24 mouse cellular contexts compared by ENCODE assay signal in the genomic region with DNA sequence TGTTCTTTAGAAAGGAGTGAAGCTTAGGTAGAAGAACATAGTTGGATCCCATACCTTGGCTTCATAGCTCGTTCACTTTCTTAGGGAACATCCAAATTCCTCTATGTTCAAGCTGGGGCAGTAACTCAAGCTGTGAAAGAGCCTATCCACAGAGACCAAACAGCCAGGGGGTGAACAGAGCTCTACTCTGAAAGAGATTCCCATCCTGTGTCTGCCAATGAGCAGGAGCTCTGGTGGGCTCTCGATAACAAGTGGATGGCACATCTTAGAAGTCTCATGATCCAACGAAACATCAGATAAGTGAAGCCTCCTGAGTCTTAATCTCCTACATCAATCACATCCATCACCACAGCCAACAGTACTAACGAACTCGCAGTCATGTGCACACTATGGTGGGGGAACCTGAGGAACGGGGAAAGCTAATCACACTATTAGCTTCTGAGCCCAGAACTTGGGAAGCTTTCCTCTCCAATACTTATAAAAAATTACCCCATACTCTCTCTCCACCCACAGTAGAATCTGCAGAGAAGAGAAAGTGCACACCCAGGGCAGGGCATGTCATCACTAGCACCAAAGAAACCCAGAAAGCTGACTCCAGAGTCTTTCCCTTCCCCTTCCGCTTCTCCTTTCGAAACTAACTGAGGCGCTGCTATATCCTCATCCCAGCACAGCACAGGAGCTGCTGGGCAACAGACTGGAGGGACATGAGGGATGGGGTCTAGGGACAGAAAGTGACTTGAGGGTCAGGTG. TPM values are rescaled to one million over a fixed set of nuclear protein-coding genes. Genes with fewer than 3 reads are reported as not detected.
A peak's percentile ranks its signal among the peaks of the same experiment; 100 is the strongest.
DNase-seq lines count a peak whose midpoint lies in the region; ATAC-seq and TF ChIP-seq lines count a peak whose summit lies in the region.
"Had no signal": no experiment of that assay in that cellular context is flagged by ENCODE, and none has a peak within 500 bp of the region (broad histone marks: within the 10 kb centered on the region; RNA-seq: fewer than 3 reads in every experiment).

No protein-coding gene starts in this region.

- 0 out of 2 replicates have a peak overlapping the region, but pooled peaks have one; percentile 26 for H3K9ac ChIP-seq in liver, postnatal 0 days (replicated peaks)
- H3K9ac ChIP-seq: forebrain, embryonic 13.5 days; heart, embryonic 15.5 days; hindbrain, embryonic 15.5 days; limb, embryonic 12.5 days; lung, embryonic 14.5 days; stomach, embryonic 15.5 days had no signal

- peaks cover 74% of the 10 kb centered on the region for H3K36me3 ChIP-seq in G1E (replicated peaks)
- peaks cover 58% of the 10 kb centered on the region for H3K36me3 ChIP-seq in liver, postnatal 0 days (replicated peaks; ENCODE audit: insufficient read depth, low read length)

- no peak for TF ChIP-seq EP300 in liver, postnatal 0 days (IDR thresholded peaks at IDR 0.05; ENCODE audit: low read depth)

- H3K27me3 ChIP-seq in G1E (ENCODE audit: insufficient read depth, low read length), result no peaks in the 10 kb centered on the region
- H3K27me3 ChIP-seq in liver, postnatal 0 days (ENCODE audit: insufficient read depth, low read length), result no peaks in the 10 kb centered on the region
- H3K27me3 ChIP-seq: forebrain, embryonic 13.5 days; heart, embryonic 15.5 days; hindbrain, embryonic 15.5 days; limb, embryonic 12.5 days; stomach, embryonic 15.5 days had no signal

- intact Hi-C loops in gastrocnemius, adult 2 months (cut with DNase I), result loop anchor here (5.0 kb wide), 1 partner anchor 61 kb away; a partner anchor contains a TSS
- intact Hi-C loops in left cerebral cortex, postnatal 14 days (cut with DNase I), result no loop called here

- no peaks in the 10 kb centered on the region for H3K9me3 ChIP-seq in G1E (replicated peaks)
- H3K9me3 ChIP-seq in liver, postnatal 0 days (ENCODE audit: low read length), result no peaks in the 10 kb centered on the region
- H3K9me3 ChIP-seq: forebrain, embryonic 13.5 days; heart, embryonic 15.5 days; hindbrain, embryonic 15.5 days; limb, embryonic 12.5 days; stomach, embryonic 15.5 days had no signal

- H3K4me2 ChIP-seq in liver, postnatal 0 days (ENCODE audit: low read depth, low read length), result no peak overlapping the region
- H3K4me2 ChIP-seq: forebrain, embryonic 13.5 days; heart, embryonic 15.5 days; hindbrain, embryonic 15.5 days; limb, embryonic 12.5 days; lung, embryonic 14.5 days; midbrain, embryonic 11.5 days; stomach, embryonic 15.5 days had no signal

- peak; percentile 64 for ATAC-seq in G1E (ENCODE audit: extremely low read depth, insufficient number of reproducible peaks, low FRiP score, poor library complexity, severe bottlenecking)
- peak; percentile 13; the same call in 1 of the 2 replicates for ATAC-seq in granulocyte monocyte progenitor cell, adult 5-6 weeks (replicated peaks; ENCODE audit: poor library complexity, severe bottlenecking)
- ATAC-seq in liver, postnatal 0 days, result no peak
- ATAC-seq: forebrain, embryonic 13.5 days had no signal

- H3K4me1 ChIP-seq in G1E (ENCODE audit: insufficient read depth, low read depth, low read length), result peaks cover 74% of the 10 kb centered on the region
- peaks cover 20% of the 10 kb centered on the region for H3K4me1 ChIP-seq in liver, postnatal 0 days (ENCODE audit: insufficient read depth)

- H3K4me3 ChIP-seq in gastrocnemius, adult 2 months, result peak overlapping the region; percentile 31
- peak overlapping the region; percentile 96 for H3K4me3 ChIP-seq in G1E (ENCODE audit: low read depth, low read length)
- H3K4me3 ChIP-seq in liver, postnatal 0 days (ENCODE audit: low read depth, low read length), result no peak overlapping the region
- H3K4me3 ChIP-seq: forebrain, embryonic 13.5 days; heart, adult 2 months; heart, embryonic 15.5 days; hindbrain, embryonic 15.5 days; limb, embryonic 12.5 days; stomach, embryonic 15.5 days had no signal

- TF ChIP-seq CTCF in gastrocnemius, adult 2 months (IDR thresholded peaks at IDR 0.05), result no peak
- no peak for TF ChIP-seq CTCF in G1E (IDR thresholded peaks at IDR 0.05; ENCODE audit: low read depth, low read length)
- no peak for TF ChIP-seq CTCF in liver, postnatal 0 days (IDR thresholded peaks at IDR 0.05; ENCODE audit: low read depth)

- DNase-seq in gastrocnemius, adult 2 months, result no peak
- no peak for DNase-seq in gastrocnemius, postnatal 4 days (ENCODE audit: low spot score in 2 of 2)
- no peak for DNase-seq in G1E (ENCODE audit: low spot score)
- DNase-seq in liver, postnatal 0 days, result no peak
- no peak for DNase-seq in thymus, postnatal 14 days
- DNase-seq in left cerebral cortex, postnatal 14 days (ENCODE audit: low spot score in 2 of 2), result no peak
- DNase-seq: adrenal gland, postnatal 36 days; cerebellum, adult 11-12 months; cerebellum, postnatal 10 days; gastrocnemius, postnatal 10 days; heart, adult 2 months; heart, postnatal 4 days; kidney, adult 2 months; lung, embryonic 14.5 days; lung, postnatal 4 days; thymus, postnatal 36 days had no signal

- 88% methylated on average over 9 of the region's 9 CpGs for WGBS in liver, postnatal 0 days (ENCODE audit: insufficient replicate concordance)

- H3K27ac ChIP-seq in gastrocnemius, adult 2 months, result peak overlapping the region; percentile 81
- H3K27ac ChIP-seq in liver, postnatal 0 days (ENCODE audit: low read depth), result no peak overlapping the region
- H3K27ac ChIP-seq: forebrain, embryonic 13.5 days; heart, adult 2 months; heart, embryonic 15.5 days; hindbrain, embryonic 15.5 days; kidney, postnatal 0 days; limb, embryonic 12.5 days; stomach, embryonic 15.5 days had no signal

RNA-seq across cellular contexts. Expression of a gene that starts 3.3 kb away (rescaled TPM):
- 1 to 10 TPM; 6.2 to 7.1 TPM for total RNA-seq in gastrocnemius, adult 2 months (2021)
- 10 to 100 TPM; 22.8 to 26.7 TPM for total RNA-seq in gastrocnemius, postnatal 4 days (2021)
- total RNA-seq in G1E (2014; fragmentation: Nextera tagmentation) (195 and 204 TPM in 2 replicates), G1E (2017) (227 and 232 TPM in 2 replicates)
- 61.4 and 72.2 TPM in 2 replicates for polyA plus RNA-seq in G1E (2012)
- 24.5 and 27.8 TPM in 2 replicates for total RNA-seq in granulocyte monocyte progenitor cell, adult 5-6 weeks (2014; fragmentation: Nextera tagmentation)
- total RNA-seq in granulocyte monocyte progenitor cell, adult 5-6 weeks (2017), result 6.2 and 7.2 TPM in 2 replicates
- 11.7 and 12.6 TPM in 2 replicates for polyA plus RNA-seq in liver, postnatal 0 days (2015; fragmentation: Nextera tagmentation; extraction: Ambion mirVana)
- total RNA-seq in left cerebral cortex, postnatal 14 days (2021), result 10 to 100 TPM; 14.5 to 17.5 TPM

RNA-seq across cellular contexts. Expression of a gene that starts 23.7 kb away (rescaled TPM):
- 10 to 100 TPM; 35.0 to 37.0 TPM for total RNA-seq in gastrocnemius, adult 2 months (2021)
- 10 to 100 TPM; 81.5 to 83.6 TPM for total RNA-seq in gastrocnemius, postnatal 4 days (2021)
- total RNA-seq in G1E (2014; fragmentation: Nextera tagmentation) (41.1 and 41.2 TPM in 2 replicates), G1E (2017) (16.7 and 19.1 TPM in 2 replicates)
- 31.5 and 35.7 TPM in 2 replicates for polyA plus RNA-seq in G1E (2012)
- 47.5 and 51.8 TPM in 2 replicates for total RNA-seq in granulocyte monocyte progenitor cell, adult 5-6 weeks (2014; fragmentation: Nextera tagmentation)
- 21.1 and 23.2 TPM in 2 replicates for total RNA-seq in granulocyte monocyte progenitor cell, adult 5-6 weeks (2017)
- polyA plus RNA-seq in liver, postnatal 0 days (2015; fragmentation: Nextera tagmentation; extraction: Ambion mirVana), result 5.3 and 6.4 TPM in 2 replicates
- 100 to 1,000 TPM; 136 to 142 TPM for total RNA-seq in left cerebral cortex, postnatal 14 days (2021)

RNA-seq across cellular contexts. Expression of a gene that starts 28.2 kb away (rescaled TPM):
- total RNA-seq in gastrocnemius, adult 2 months (2021), result 100 to 1,000 TPM; 120 to 152 TPM
- 10 to 100 TPM; 78.0 to 85.7 TPM for total RNA-seq in gastrocnemius, postnatal 4 days (2021)
- total RNA-seq in G1E (2014; fragmentation: Nextera tagmentation) (43.0 and 53.6 TPM in 2 replicates), G1E (2017) (135 and 152 TPM in 2 replicates)
- 8.4 and 8.7 TPM in 2 replicates for polyA plus RNA-seq in G1E (2012)
- total RNA-seq in granulocyte monocyte progenitor cell, adult 5-6 weeks (2014; fragmentation: Nextera tagmentation), result 193 and 202 TPM in 2 replicates
- total RNA-seq in granulocyte monocyte progenitor cell, adult 5-6 weeks (2017), result 130 and 186 TPM in 2 replicates
- 88.5 and 91.7 TPM in 2 replicates for polyA plus RNA-seq in liver, postnatal 0 days (2015; fragmentation: Nextera tagmentation; extraction: Ambion mirVana)
- 10 to 100 TPM; 49.9 to 53.9 TPM for total RNA-seq in left cerebral cortex, postnatal 14 days (2021)

RNA-seq across cellular contexts. Expression of a gene that starts 36.3 kb away (rescaled TPM):
- 1 to 10 TPM; 1.9 to 3.3 TPM for total RNA-seq in gastrocnemius, adult 2 months (2021)
- total RNA-seq in gastrocnemius, postnatal 4 days (2021), result 10 to 100 TPM; 16.0 to 16.4 TPM
- total RNA-seq in G1E (2014; fragmentation: Nextera tagmentation) (3.5 and 4.6 TPM in 2 replicates), G1E (2017) (7.8 and 8.3 TPM in 2 replicates)
- 4.1 and 5.0 TPM in 2 replicates for polyA plus RNA-seq in G1E (2012)
- total RNA-seq in granulocyte monocyte progenitor cell, adult 5-6 weeks (2014; fragmentation: Nextera tagmentation), result 9.0 and 9.3 TPM in 2 replicates
- total RNA-seq in granulocyte monocyte progenitor cell, adult 5-6 weeks (2017), result 7.5 and 9.3 TPM in 2 replicates
- 4.4 and 5.1 TPM in 2 replicates for polyA plus RNA-seq in liver, postnatal 0 days (2015; fragmentation: Nextera tagmentation; extraction: Ambion mirVana)
- total RNA-seq in left cerebral cortex, postnatal 14 days (2021), result 10 to 100 TPM; 19.3 to 20.1 TPM

RNA-seq across cellular contexts. Expression of a gene that starts 56.9 kb away (rescaled TPM):
- 10 to 100 TPM; 73.8 to 76.3 TPM for total RNA-seq in gastrocnemius, adult 2 months (2021)
- 10 to 100 TPM; 95.4 to 97.9 TPM for total RNA-seq in gastrocnemius, postnatal 4 days (2021)
- 119 and 126 TPM in 2 replicates for total RNA-seq in G1E (2014; fragmentation: Nextera tagmentation)
- total RNA-seq in G1E (2017), result 88.4 and 101 TPM in 2 replicates
- 255 and 271 TPM in 2 replicates for polyA plus RNA-seq in G1E (2012)
- 102 and 121 TPM in 2 replicates for total RNA-seq in granulocyte monocyte progenitor cell, adult 5-6 weeks (2014; fragmentation: Nextera tagmentation)
- total RNA-seq in granulocyte monocyte progenitor cell, adult 5-6 weeks (2017), result 88.3 and 103 TPM in 2 replicates
- 30.8 and 31.3 TPM in 2 replicates for polyA plus RNA-seq in liver, postnatal 0 days (2015; fragmentation: Nextera tagmentation; extraction: Ambion mirVana)
- 100 to 1,000 TPM in 1 of 2 experiments, 10 to 100 TPM in 1; 87.8 to 109 TPM for total RNA-seq in left cerebral cortex, postnatal 14 days (2021)

Comparison
In these comparisons a context has a peak if more than half of its experiments do, and no peak if none do; other contexts are left out.
1. RNA of a gene that starts 3.3 kb away (total RNA-seq): 195 to 232 TPM in G1E; 6.2 to 27.8 TPM in granulocyte monocyte progenitor cell, adult 5-6 weeks, 22.8 to 26.7 TPM in gastrocnemius, postnatal 4 days, 14.5 to 17.5 TPM in left cerebral cortex, postnatal 14 days and 6.2 to 7.1 TPM in gastrocnemius, adult 2 months; every median in the first group is over 4 times any median in the second.